Mouse (Mus musculus): Measurements from ENCODE around the gene Setdb1. TPM values are rescaled to one million over a fixed set of nuclear protein-coding genes. Genes with fewer than 3 reads are reported as not detected.

Setdb1 gene
- polyA plus RNA-seq, 1 experiment from 2014 or later, result 39.3 TPM

- ATAC-seq (ENCODE audit: low read depth) (no peak), DNase-seq (ENCODE audit: low spot score) (no peak)
- no peak within 1 kb of the TSS; the same call in 1 of the 2 replicates for H3K27ac ChIP-seq (replicated peaks; ENCODE audit: low read depth, low read length)
- H3K27me3 ChIP-seq (replicated peaks; ENCODE audit: control insufficient read depth, insufficient read depth, low read length), result no peaks in the 10 kb centered on the region
- H3K9ac ChIP-seq (ENCODE audit: low read depth, low read length), result no peak within 1 kb of the TSS
- no peaks in the 10 kb centered on the region for H3K36me3 ChIP-seq (ENCODE audit: control insufficient read depth, insufficient read depth, low read length)
- no peaks in the 10 kb centered on the region for H3K9me3 ChIP-seq (ENCODE audit: control insufficient read depth, low read length)
- no peaks in the 10 kb centered on the region for H3K4me1 ChIP-seq (ENCODE audit: control insufficient read depth, insufficient read depth, low read length)
- no peak within 1 kb of the TSS for H3K4me3 ChIP-seq (ENCODE audit: low read depth, low read length)
- 59% methylated on average over 7 of the region's 7 CpGs for WGBS
- H3K4me2 ChIP-seq (ENCODE audit: low read depth, low read length), result no peak within 1 kb of the TSS
Observed at GRCm38 (mm10) chr3:95307100-95307499, 49.9 kb downstream of the Setdb1 start, which contains the start of gene Anxa9. Anxa9 (minus strand) TSS chr3:95307176.

GRCm38 (mm10) chr3:95306244-95306643 is 50.8 kb downstream of the Setdb1 start:
- no peak for DNase-seq (ENCODE audit: low spot score)
- no peaks in the 10 kb centered on the region for H3K36me3 ChIP-seq (ENCODE audit: control insufficient read depth, insufficient read depth, low read length)
- 82% methylated on average over 4 of the region's 4 CpGs for WGBS

GRCm38 (mm10) chr3:95301204-95301796 is 55.7 kb downstream of the Setdb1 start:
- no peak overlapping the region for H3K4me2 ChIP-seq (ENCODE audit: low read depth, low read length)
- no peaks in the 10 kb centered on the region for H3K27me3 ChIP-seq (replicated peaks; ENCODE audit: control insufficient read depth, insufficient read depth, low read length)
- H3K4me1 ChIP-seq (ENCODE audit: control insufficient read depth, insufficient read depth, low read length), result no peaks in the 10 kb centered on the region
- no peak overlapping the region for H3K27ac ChIP-seq (replicated peaks; ENCODE audit: low read depth, low read length)
- peaks cover 11% of the 10 kb centered on the region for H3K36me3 ChIP-seq (ENCODE audit: control insufficient read depth, insufficient read depth, low read length)
- H3K4me3 ChIP-seq (ENCODE audit: low read depth, low read length), result no peak overlapping the region
- 81% methylated on average over 3 of the region's 3 CpGs for WGBS
- ATAC-seq (ENCODE audit: low read depth), result no peak
- no peaks in the 10 kb centered on the region for H3K9me3 ChIP-seq (ENCODE audit: control insufficient read depth, low read length)
- H3K9ac ChIP-seq (ENCODE audit: low read depth, low read length), result no peak overlapping the region
- DNase-seq (ENCODE audit: low spot score), result no peak

More at GRCm38 (mm10) chr3:95306244-95306643, 50.8 kb downstream of the Setdb1 start:
- H3K4me3 ChIP-seq (ENCODE audit: low read depth, low read length), result no peak overlapping the region
- no peaks in the 10 kb centered on the region for H3K9me3 ChIP-seq (ENCODE audit: control insufficient read depth, low read length)
- H3K4me1 ChIP-seq (ENCODE audit: control insufficient read depth, insufficient read depth, low read length), result no peaks in the 10 kb centered on the region
- no peak overlapping the region for H3K9ac ChIP-seq (ENCODE audit: low read depth, low read length)
- ATAC-seq (ENCODE audit: low read depth), result no peak
- H3K4me2 ChIP-seq (ENCODE audit: low read depth, low read length), result no peak overlapping the region
- H3K27ac ChIP-seq (replicated peaks; ENCODE audit: low read depth, low read length), result no peak overlapping the region
- no peaks in the 10 kb centered on the region for H3K27me3 ChIP-seq (replicated peaks; ENCODE audit: control insufficient read depth, insufficient read depth, low read length)

GRCm38 (mm10) chr3:95298018-95298417 is 59.0 kb downstream of the Setdb1 start:
- WGBS, result 88% methylated on average over 7 of the region's 7 CpGs
- Histone ChIP-seq H3K4me2 (ENCODE audit: low read depth, low read length) (no peak overlapping the region), H3K27ac (replicated peaks; ENCODE audit: low read depth, low read length) (no peak overlapping the region), H3K27me3 (replicated peaks; ENCODE audit: control insufficient read depth, insufficient read depth, low read length) (no peaks in the 10 kb centered on the region), H3K36me3 (ENCODE audit: control insufficient read depth, insufficient read depth, low read length) (peaks cover 41% of the 10 kb centered on the region), H3K4me1 (ENCODE audit: control insufficient read depth, insufficient read depth, low read length) (no peaks in the 10 kb centered on the region), H3K9me3 (ENCODE audit: control insufficient read depth, low read length) (no peaks in the 10 kb centered on the region), H3K9ac (ENCODE audit: low read depth, low read length) (no peak overlapping the region), H3K4me3 (ENCODE audit: low read depth, low read length) (no peak overlapping the region)
- no peak for ATAC-seq (ENCODE audit: low read depth)
- no peak for DNase-seq (ENCODE audit: low spot score)

- DNase-seq (ENCODE audit: low spot score) (peak; percentile 48), ATAC-seq (ENCODE audit: low read depth) (peak; percentile 51)
- Histone ChIP-seq H3K4me1 (ENCODE audit: control insufficient read depth, insufficient read depth, low read length) (no peaks in the 10 kb centered on the region), H3K27me3 (replicated peaks; ENCODE audit: control insufficient read depth, insufficient read depth, low read length) (no peaks in the 10 kb centered on the region), H3K9ac (ENCODE audit: low read depth, low read length) (no peak overlapping the region), H3K4me3 (ENCODE audit: low read depth, low read length) (no peak overlapping the region), H3K4me2 (ENCODE audit: low read depth, low read length) (no peak overlapping the region), H3K27ac (replicated peaks; ENCODE audit: low read depth, low read length) (no peak overlapping the region; the same call in 1 of the 2 replicates), H3K9me3 (ENCODE audit: control insufficient read depth, low read length) (no peaks in the 10 kb centered on the region), H3K36me3 (ENCODE audit: control insufficient read depth, insufficient read depth, low read length) (peaks cover 59% of the 10 kb centered on the region)
- WGBS, result 8% methylated on average over 5 of the region's 5 CpGs
Observed at GRCm38 (mm10) chr3:95296103-95296469, 60.9 kb downstream of the Setdb1 start.

- no peak overlapping the region for H3K4me3 ChIP-seq (ENCODE audit: low read depth, low read length)
- no peaks in the 10 kb centered on the region for H3K27me3 ChIP-seq (replicated peaks; ENCODE audit: control insufficient read depth, insufficient read depth, low read length)
- ATAC-seq (ENCODE audit: low read depth) (no peak), DNase-seq (ENCODE audit: low spot score) (no peak)
- no peak overlapping the region for H3K9ac ChIP-seq (ENCODE audit: low read depth, low read length)
- H3K36me3 ChIP-seq (ENCODE audit: control insufficient read depth, insufficient read depth, low read length), result peaks cover 65% of the 10 kb centered on the region
- WGBS, result 72% methylated on average over 11 of the region's 11 CpGs
- H3K4me1 ChIP-seq (ENCODE audit: control insufficient read depth, insufficient read depth, low read length), result no peaks in the 10 kb centered on the region
- no peak overlapping the region for H3K27ac ChIP-seq (replicated peaks; ENCODE audit: low read depth, low read length)
- H3K4me2 ChIP-seq (ENCODE audit: low read depth, low read length), result no peak overlapping the region
- H3K9me3 ChIP-seq (ENCODE audit: control insufficient read depth, low read length), result no peaks in the 10 kb centered on the region
Observed at GRCm38 (mm10) chr3:95295321-95296102, 61.5 kb downstream of the Setdb1 start.

GRCm38 (mm10) chr3:95294718-95295117 is 62.3 kb downstream of the Setdb1 start:
- Histone ChIP-seq H3K4me2 (ENCODE audit: low read depth, low read length) (no peak overlapping the region), H3K27me3 (replicated peaks; ENCODE audit: control insufficient read depth, insufficient read depth, low read length) (no peaks in the 10 kb centered on the region), H3K9me3 (ENCODE audit: control insufficient read depth, low read length) (no peaks in the 10 kb centered on the region), H3K9ac (ENCODE audit: low read depth, low read length) (no peak overlapping the region), H3K4me1 (ENCODE audit: control insufficient read depth, insufficient read depth, low read length) (no peaks in the 10 kb centered on the region), H3K4me3 (ENCODE audit: low read depth, low read length) (no peak overlapping the region), H3K27ac (replicated peaks; ENCODE audit: low read depth, low read length) (0 out of 2 replicates have a peak overlapping the region, but pooled peaks have one; percentile 1), H3K36me3 (ENCODE audit: control insufficient read depth, insufficient read depth, low read length) (peaks cover 73% of the 10 kb centered on the region)
- DNase-seq (ENCODE audit: low spot score) (no peak), ATAC-seq (ENCODE audit: low read depth) (no peak)
- WGBS, result 76% methylated on average over 5 of the region's 5 CpGs

- Histone ChIP-seq H3K4me1 (ENCODE audit: control insufficient read depth, insufficient read depth, low read length) (no peaks in the 10 kb centered on the region), H3K9ac (ENCODE audit: low read depth, low read length) (no peak overlapping the region), H3K9me3 (ENCODE audit: control insufficient read depth, low read length) (no peaks in the 10 kb centered on the region), H3K36me3 (ENCODE audit: control insufficient read depth, insufficient read depth, low read length) (peaks cover 73% of the 10 kb centered on the region), H3K4me3 (ENCODE audit: low read depth, low read length) (no peak overlapping the region), H3K27me3 (replicated peaks; ENCODE audit: control insufficient read depth, insufficient read depth, low read length) (no peaks in the 10 kb centered on the region), H3K4me2 (ENCODE audit: low read depth, low read length) (no peak overlapping the region), H3K27ac (replicated peaks; ENCODE audit: low read depth, low read length) (0 out of 2 replicates have a peak overlapping the region, but pooled peaks have one; percentile 1)
- no peak for ATAC-seq (ENCODE audit: low read depth)
- no peak for DNase-seq (ENCODE audit: low spot score)
- 81% methylated on average over 7 of the region's 7 CpGs for WGBS
Observed at GRCm38 (mm10) chr3:95294316-95294715, 62.7 kb downstream of the Setdb1 start.

All from embryonic facial prominence, embryonic 14.5 days (tissue).